Mouse (Mus musculus): ENCODE measurements around the gene Tacc3.

Tacc3 gene

DNA sequence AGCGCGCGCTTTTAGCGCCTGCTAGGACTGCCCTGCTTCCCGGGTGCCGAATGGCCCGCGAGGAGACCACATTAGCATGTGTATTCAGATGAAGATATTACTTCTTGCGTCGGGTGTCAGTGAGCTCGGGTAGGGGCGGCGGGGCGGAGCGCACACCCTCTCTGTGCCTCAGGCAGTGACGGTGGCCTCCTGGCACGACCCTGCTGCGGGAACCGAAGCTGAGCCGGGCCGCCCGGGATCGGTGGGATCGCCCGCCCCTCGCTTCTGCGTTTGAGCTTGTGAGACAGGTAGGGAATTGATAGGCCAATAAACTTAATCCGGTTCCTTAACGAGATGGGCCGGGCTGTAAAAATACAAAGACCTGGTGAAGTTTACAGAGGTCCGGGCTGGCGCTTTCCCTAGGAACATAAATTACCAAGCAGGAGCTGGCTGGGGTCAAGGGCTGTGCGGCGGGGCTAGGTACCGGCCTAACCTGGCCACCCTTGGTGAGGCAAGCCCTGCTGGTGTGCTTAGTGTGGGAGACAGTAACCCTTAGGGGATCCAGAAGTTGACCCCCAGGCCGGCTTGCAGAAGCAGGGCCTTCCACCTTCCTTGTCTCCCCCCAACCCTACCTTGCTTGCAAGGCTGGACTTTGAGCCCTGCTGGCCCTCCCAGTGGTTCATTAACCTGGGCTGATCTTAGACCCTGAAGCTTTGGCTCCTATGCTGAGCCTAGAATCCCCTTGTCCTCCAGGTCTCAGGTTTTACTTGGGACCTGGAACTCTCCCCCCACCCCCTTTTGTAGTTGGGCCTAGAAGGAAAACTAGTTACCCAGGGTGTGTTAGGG lies 65.9 kb downstream of the Tacc3 start:
- no peak for DNase-seq

DNA sequence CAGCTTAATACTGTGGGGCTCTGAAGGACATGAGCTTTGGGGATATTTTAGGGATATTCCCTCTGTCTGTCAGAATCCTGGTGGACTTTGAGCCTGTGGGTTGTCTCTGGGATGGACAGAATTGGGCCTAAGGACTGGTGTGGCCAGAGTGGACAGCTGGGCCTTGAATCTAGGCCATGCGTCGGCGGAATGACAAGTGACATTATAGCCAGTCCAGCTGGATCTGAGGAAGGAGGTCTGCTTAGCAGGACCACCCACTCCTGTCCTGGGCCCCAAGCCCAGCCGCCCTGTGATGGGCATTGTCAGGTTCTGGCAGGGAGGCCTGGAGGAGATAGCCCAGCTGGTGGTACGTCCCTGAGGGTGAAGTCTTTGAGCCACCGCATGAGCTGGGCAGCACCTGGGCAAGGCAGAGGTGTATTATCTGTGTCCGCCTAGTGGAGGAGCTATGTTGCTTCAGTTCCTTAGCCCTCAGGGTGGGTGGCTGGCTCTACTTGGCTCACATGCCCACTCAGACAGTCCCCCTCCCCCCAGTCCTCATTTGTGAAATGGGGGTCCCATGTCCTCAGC lies 68.2 kb downstream of the Tacc3 start:
- no peak for DNase-seq

DNA sequence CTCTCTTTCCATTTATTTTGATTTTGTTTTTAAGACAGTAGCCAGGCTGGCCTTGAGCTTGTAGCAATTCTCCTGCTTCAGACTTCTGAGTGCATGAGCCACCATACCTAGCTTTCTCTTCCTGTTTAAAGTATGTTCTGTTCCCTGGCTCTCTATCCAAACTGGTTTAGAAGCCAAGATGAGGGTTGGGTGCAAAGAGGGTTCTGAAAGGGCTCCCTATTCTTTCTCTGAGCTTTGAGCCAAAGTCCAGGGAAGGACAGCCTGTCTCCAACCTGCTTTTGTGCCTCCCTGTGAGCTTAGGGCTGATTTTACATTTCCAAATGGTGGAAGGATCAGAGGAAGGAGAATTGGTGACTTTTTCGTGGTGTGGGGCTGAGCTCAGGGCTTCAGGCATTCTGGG lies 69.0 kb downstream of the Tacc3 start:
- no peak for DNase-seq
